Mouse (Mus musculus) testis, postnatal 10 days (tissue): ENCODE data around the gene Rpl18.

Source experiments
- DNase-seq: peaks from one replicate; pipeline ENCODE4 v3.0.0; 2021; ENCODE audit warnings: low spot score

The Rpl18 gene

DNA sequence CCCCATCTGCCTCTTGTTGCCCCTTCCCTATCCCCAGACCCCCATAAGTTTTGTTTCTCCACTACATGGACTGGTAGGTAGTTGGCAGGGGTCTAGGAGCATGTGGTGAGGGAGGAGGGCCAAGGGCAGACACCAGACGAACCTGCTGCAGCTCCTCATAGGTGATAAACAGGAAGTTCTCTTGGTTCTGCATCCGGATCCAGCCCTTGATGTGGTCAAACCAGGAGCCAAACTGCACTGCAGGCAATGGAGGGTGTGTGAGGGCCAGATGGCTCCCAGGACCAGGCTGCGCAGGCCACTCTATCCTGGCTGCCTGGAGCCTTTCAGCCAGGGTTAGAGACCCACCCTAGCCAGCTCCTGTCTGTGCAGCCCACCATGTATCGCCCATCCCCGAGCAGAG, 18.2 kb downstream of the Rpl18 start:
- no peak for DNase-seq

DNA sequence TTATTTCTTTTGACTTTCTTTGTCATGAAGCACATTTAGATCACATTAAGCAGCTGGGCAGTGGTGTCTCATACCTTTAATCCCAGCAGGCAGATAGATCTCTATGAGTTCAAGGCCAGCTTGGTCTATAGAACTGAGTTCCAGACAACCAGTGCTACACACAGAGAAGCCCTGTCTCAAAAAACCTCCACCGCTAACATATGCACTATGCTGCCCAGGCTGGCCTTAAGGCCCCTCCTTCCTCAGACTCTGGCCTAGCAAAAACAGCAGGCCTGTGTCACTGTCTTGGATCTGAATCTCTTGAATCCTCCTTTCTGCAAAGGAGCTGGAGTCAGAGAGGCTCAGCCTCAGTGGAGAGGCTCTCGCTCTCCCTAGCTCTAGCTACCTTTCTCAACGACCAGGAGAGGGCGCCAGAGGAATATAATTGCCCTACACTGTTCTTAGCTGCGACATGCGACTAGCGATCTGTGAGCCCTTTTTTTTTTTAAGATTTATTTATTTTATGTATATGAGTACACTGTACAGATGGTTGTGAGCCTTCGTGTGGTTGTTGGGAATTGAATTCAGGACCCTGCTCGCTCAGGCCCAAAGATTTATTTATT, 24.0 kb downstream of the Rpl18 start:
- DNase-seq, result peak; percentile 91

DNA sequence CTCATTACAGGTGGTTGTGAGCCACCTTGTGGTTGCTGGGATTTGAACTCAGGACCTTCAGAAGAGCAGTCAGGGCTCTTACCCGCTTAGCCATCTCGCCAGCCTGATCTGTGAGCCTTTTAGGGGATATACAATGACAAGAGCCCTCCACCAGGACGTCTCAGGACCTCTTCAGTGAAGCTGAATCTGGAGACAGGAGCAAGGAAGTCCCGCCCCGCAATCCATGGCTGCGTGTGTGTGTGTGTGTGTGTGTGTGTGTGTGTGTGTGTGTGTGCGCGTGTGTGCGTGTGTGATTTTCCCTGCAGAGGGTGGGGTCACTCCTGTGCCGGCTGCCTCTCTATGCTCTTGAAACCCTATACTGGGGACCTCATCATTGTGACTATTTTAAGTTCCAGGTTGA, 24.6 kb downstream of the Rpl18 start:
- no peak for DNase-seq

- no peak for DNase-seq
Observed at GRCm38 (mm10) chr7:45741308-45741707, 26.1 kb downstream of the Rpl18 start.

- DNase-seq, result no peak
Observed at GRCm38 (mm10) chr7:45741777-45742176, 26.5 kb downstream of the Rpl18 start.

DNA sequence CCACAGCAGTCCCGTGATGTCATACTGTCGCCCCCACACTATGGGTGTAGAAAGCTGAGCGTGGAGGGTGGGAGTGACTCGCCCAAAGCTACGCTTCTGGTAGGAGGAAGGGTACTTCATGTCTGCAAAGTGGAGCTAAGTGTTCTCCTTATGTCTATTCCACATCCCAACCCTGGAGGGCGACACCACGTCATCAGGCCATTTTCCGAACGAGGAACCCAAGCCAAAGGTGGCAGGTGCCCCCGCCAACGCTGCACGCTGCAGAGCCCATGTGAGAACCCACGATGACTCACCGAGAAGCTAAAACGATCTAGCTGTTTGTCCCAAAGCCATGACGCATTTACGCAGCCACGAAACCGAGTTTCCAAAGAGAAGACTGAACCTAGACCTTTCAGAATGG, 27.1 kb downstream of the Rpl18 start:
- DNase-seq, result no peak

DNA sequence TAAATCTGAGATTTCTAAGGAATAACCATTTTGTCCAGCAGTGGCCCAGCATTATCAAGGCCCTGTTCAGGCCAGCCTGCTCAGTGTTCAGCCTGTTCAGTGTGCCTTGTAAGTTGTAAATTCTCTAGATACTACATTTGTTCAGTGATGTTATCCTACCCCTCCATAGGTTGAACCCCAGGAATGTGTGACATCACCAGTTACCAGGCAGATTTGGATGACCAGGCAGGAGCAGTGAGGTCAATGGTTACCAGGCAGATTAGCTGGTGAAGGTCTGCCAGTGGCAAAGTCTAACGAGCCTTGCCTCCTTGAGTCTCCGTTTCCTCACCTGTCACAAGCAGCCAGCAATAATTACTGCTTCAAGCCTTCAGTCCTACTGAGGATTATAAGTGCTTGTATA, 29.1 kb downstream of the Rpl18 start:
- DNase-seq, result peak; percentile 93

- no peak for DNase-seq
Observed at GRCm38 (mm10) chr7:45746518-45746917, 31.3 kb downstream of the Rpl18 start.

- DNase-seq, result no peak
Observed at GRCm38 (mm10) chr7:45747450-45747849, 32.2 kb downstream of the Rpl18 start.

GRCm38 (mm10) chr7:45748110-45748509, 32.9 kb downstream of the Rpl18 start:
- DNase-seq, result no peak

- DNase-seq, result no peak
Observed at GRCm38 (mm10) chr7:45749401-45749800, 34.1 kb downstream of the Rpl18 start.

- no peak for DNase-seq
Observed at GRCm38 (mm10) chr7:45750162-45750561, 34.9 kb downstream of the Rpl18 start.

DNA sequence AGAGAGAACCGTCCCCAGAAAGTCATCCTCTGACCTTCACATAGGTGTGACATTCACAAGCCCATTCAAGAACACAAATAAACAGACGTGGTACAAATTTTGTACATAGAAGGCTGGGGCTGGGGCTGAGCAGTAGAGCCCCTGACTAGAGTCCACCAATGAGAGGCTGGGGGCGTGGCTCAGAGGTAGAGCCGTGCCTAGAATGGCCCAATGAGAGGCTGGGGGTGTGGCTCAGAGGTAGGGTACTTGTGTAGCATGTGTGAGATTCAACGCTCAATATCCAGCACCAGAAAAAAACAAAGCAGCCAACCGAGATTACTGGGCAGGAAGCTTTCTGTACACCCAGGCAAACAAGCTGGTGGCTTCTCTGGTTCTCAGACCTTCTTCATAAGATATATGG, 40.4 kb downstream of the Rpl18 start:
- no peak for DNase-seq

GRCm38 (mm10) chr7:45759400-45759799, 44.1 kb downstream of the Rpl18 start:
- DNase-seq, result no peak

DNA sequence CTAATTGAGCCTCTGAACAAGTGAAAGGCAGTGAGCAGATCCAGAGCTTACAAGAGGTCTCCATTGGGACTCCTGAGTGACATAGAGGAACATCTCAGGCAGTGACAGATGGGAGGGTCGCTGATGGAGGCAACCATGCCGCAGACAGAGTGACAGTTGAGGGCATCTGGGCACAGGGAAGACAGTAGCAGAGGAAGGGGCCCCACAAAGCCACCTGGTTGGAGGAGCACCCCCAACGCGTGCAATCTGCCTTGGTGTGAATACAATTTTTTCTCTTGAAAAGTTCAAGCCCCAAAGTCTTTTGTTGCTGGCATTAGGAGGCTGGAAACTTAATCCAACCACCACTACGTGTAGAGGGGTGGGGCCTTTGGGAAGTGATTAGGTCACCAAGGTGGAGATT, 44.9 kb downstream of the Rpl18 start:
- DNase-seq, result no peak

GRCm38 (mm10) chr7:45765995-45766394, 50.7 kb downstream of the Rpl18 start:
- no peak for DNase-seq

DNA sequence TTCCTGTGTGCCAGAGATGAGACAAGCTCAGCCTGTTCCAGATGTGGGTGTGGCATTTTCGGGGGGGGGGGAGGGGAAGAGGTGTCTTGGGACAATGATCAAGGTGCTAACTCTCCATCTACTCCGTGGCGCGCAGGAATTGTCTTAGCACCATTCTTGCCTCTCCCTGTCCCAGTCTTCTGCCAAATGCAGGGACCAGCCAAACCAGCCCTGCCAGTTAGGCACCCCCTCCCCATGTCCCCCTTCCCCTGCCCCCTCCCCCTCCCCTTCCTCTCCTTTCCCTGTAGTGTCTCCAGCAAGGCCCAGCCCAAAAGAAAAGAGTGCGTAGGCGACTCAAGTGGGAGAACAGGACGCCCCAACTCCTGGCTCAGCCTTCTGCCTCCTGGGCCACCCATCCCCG, 51.5 kb downstream of the Rpl18 start:
- DNase-seq, result no peak

- no peak for DNase-seq
Observed at GRCm38 (mm10) chr7:45767500-45767899, 52.2 kb downstream of the Rpl18 start.
